Mouse (Mus musculus) kidney, adult 2 months (tissue): ENCODE results near the gene Trub1. TPM values are rescaled to one million over a fixed set of nuclear protein-coding genes. Genes with fewer than 3 reads are reported as not detected.

Experiments used
- DNase-seq: peaks from one replicate; pipeline ENCODE4 v3.0.0; 2021
- H3K27ac ChIP-seq: fragments of 200-500 bp; 2 replicates; pipeline ENCODE4 v1.5.1; 2012; ENCODE audit warnings: low read depth, low read length, control low read depth, inconsistent platforms; ENCODE audit not compliant: insufficient read depth
- H3K27me3 ChIP-seq: fragments of 200-500 bp; replicated peaks from 2 replicates; pipeline ENCODE4 v1.6.1; 2012; ENCODE audit warnings: mild to moderate bottlenecking, moderate library complexity, low read length, inconsistent platforms; ENCODE audit not compliant: control insufficient read depth, insufficient read depth
- H3K36me3 ChIP-seq: fragments of 200-500 bp; 2 replicates; pipeline ENCODE4 v1.6.1; 2012; ENCODE audit warnings: mild to moderate bottlenecking, moderate library complexity, low read length, inconsistent platforms; ENCODE audit not compliant: control insufficient read depth, insufficient read depth
- H3K4me1 ChIP-seq: fragments of 200-500 bp; 2 replicates; pipeline ENCODE4 v1.6.1; 2011; ENCODE audit warnings: low read length; ENCODE audit not compliant: control insufficient read depth, insufficient read depth
- H3K4me3 ChIP-seq: fragments of 200-500 bp; 2 replicates; pipeline ENCODE4 v1.5.1; 2011; ENCODE audit warnings: mild to moderate bottlenecking, low read depth, low read length, control low read depth; ENCODE audit not compliant: insufficient read depth
- CTCF ChIP-seq: fragments of 200-500 bp; conservative IDR thresholded peaks from 2 replicates; pipeline ENCODE4 v1.5.1; 2011; ENCODE audit warnings: low read depth, mild to moderate bottlenecking, control low read depth, low read length, moderate library complexity, mixed read lengths; ENCODE audit not compliant: insufficient read depth, insufficient read length
- POLR2A ChIP-seq: fragments of 200-500 bp; IDR thresholded peaks from one replicate; pipeline ENCODE4 v1.6.1; 2011; ENCODE audit warnings: low read depth, low read length, control low read depth
- WGBS: fragments of 180-500 bp; shearing (Covaris S2); methylation state at CpG from one replicate; pipeline ENCODE4 v1.1.7; 2018; 5-methylcytosine and 5-hydroxymethylcytosine counted together
- polyA plus RNA-seq: library from polyadenylated mRNA; depleted of rRNA; stranded (reverse); fragments of >200 nt; gene quantifications from 2 replicates; pipeline ENCODE4 v1.2.3, GENCODE M21; 2012

Gene Trub1
- polyA plus RNA-seq, 1 experiment = 6.7 TPM

DNA sequence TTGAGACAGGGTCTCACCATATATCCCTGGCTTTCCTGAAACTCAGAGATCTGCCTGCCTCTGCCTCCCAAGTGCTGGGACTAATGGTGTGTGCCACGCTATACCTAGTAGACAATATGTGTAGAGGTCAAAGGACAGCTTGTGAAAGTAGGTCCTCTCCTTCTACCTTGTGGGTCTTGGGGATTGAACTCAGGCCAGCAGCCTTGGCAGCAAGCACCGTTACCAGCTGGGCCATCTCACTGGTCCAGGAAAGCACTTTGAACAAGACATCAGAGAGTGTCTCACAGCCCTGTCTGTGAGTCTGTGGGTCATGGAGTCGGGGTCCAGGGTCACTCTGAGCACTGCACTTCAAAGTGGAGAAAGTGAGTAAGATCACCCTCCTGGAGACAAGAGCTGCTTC lies 24.1 kb upstream of the Trub1 start:
- Histone ChIP-seq H3K27ac (no peak overlapping the region), H3K36me3 (no peaks in the 10 kb centered on the region), H3K4me3 (no peak overlapping the region), H3K27me3 (no peaks in the 10 kb centered on the region), H3K4me1 (no peaks in the 10 kb centered on the region)
- no peak for DNase-seq
- TF ChIP-seq POLR2A (no peak), CTCF (no peak)
- 77% methylated on average over 3 of the region's 3 CpGs for WGBS

DNA sequence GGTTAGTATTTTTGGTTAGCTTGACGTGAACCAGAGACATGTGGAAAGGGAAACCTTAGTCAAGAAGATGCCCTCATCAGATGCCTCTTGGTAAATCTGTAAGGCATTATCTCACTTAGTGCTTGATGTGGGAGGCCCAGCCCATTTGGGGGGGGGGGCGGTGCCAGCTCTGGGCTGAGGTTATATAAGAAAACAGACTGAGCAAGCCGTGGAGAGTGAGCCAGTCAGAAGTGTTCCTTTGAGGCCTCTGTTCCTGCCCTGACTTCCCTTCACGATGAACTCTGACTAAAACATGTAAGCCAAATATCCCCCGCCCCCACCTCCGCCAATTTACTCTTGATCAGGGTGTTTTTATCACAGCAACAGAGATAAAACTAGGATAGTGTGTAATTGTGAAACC lies 22.8 kb upstream of the Trub1 start:
- TF ChIP-seq CTCF = no peak
- TF ChIP-seq POLR2A = no peak
- no peak for DNase-seq
- Histone ChIP-seq H3K27me3 (no peaks in the 10 kb centered on the region), H3K36me3 (no peaks in the 10 kb centered on the region), H3K4me1 (no peaks in the 10 kb centered on the region), H3K4me3 (no peak overlapping the region), H3K27ac (no peak overlapping the region)
- WGBS = 75% methylated on average over 6 of the region's 6 CpGs

DNA sequence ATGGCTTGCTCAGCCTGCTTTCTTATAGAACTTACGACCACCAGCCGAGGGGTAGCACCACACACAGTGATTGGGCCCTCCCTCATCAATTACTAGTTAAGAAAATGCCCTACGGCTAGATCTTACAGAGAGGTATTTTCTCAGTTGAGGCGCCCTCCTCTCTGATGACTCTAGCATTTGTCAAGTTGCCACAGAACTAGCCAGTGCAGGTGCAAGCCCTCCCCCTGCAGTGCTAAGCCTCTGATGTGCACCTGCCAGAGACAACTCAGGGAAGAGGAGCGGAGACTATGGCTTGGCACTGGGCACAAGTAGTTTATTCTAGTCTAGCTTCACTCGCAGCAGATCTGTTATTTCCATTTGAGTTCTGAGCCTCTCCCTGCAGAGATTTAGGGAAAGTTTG lies 21.2 kb upstream of the Trub1 start:
- no peaks in the 10 kb centered on the region for H3K36me3 ChIP-seq
- TF ChIP-seq POLR2A = no peak
- no peak for TF ChIP-seq CTCF
- H3K4me3 ChIP-seq = no peak overlapping the region
- WGBS = 61% methylated on average over 6 of the region's 6 CpGs
- H3K4me1 ChIP-seq = no peaks in the 10 kb centered on the region
- no peak for DNase-seq
- no peak overlapping the region for H3K27ac ChIP-seq
- no peaks in the 10 kb centered on the region for H3K27me3 ChIP-seq

DNA sequence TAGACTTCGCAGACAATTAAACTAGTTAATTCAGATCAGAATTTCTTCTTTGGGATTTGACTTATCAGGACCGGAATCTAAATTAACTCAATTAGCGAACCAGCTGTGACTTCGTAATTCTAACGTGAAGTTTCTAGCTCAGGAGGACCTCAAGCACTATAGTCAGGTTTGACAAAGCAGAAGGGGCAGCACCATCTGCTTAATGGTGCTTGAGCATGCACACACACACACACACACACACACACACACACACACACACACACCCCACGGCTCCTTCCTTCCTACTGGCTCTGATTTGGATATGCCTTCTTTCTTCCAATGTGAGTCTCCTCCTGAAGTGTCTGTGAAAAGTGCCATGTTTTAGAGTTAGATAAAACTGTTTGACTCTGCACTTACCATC lies 18.7 kb upstream of the Trub1 start:
- no peak overlapping the region for H3K4me3 ChIP-seq
- TF ChIP-seq POLR2A = no peak
- TF ChIP-seq CTCF = no peak
- H3K27ac ChIP-seq = no peak overlapping the region
- 62% methylated on average over 6 of the region's 6 CpGs for WGBS
- no peaks in the 10 kb centered on the region for H3K4me1 ChIP-seq
- H3K36me3 ChIP-seq = no peaks in the 10 kb centered on the region
- DNase-seq = no peak
- no peaks in the 10 kb centered on the region for H3K27me3 ChIP-seq

DNA sequence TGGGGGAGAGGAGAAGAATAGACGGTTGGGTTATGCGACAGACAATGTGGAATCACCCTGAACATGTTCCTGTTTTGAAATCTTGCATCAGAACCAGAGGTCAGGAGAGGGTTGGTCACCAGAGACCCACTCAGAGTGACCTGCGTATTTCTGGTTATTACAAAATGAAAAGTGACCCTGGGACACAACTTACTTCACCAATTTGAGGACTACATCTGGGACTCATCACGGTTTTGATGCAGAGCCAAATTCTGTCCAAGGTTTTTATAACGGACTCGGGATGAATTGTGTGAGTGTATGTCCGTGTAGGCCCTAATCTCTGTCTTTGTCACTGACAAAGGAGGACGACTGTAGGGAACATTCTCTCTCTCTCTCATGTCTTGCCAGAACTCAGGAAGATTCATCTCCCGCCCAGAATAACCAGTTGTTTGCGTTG lies 16.1 kb upstream of the Trub1 start:
- 68% methylated on average over 10 of the region's 10 CpGs for WGBS
- Histone ChIP-seq H3K4me3 (no peak overlapping the region), H3K4me1 (no peaks in the 10 kb centered on the region), H3K36me3 (no peaks in the 10 kb centered on the region), H3K27ac (no peak overlapping the region), H3K27me3 (no peaks in the 10 kb centered on the region)
- no peak for TF ChIP-seq POLR2A
- TF ChIP-seq CTCF = no peak
- DNase-seq = peak; percentile 60

DNA sequence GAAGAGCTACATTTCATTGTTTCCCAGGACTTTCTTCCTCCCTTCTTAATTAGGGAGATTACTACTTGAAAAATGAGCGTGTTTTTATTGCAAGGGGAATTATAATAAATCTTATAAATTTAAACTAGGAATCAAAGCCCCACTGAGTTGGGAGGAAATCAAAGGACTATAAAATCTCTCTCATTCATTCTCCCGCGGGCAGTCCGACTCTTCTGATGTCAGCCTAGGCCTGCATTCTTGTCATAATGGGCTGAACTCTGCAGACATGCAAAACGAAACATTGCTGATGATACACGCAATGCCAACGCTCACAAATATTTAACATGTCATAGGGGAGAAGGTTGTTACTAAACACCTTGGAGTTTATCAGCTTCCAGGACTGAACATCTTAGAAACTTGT lies 15.7 kb upstream of the Trub1 start:
- DNase-seq = peak; percentile 7
- Histone ChIP-seq H3K27ac (no peak overlapping the region), H3K4me3 (no peak overlapping the region), H3K36me3 (no peaks in the 10 kb centered on the region), H3K27me3 (no peaks in the 10 kb centered on the region), H3K4me1 (no peaks in the 10 kb centered on the region)
- WGBS = 58% methylated on average over 7 of the region's 7 CpGs
- TF ChIP-seq CTCF = no peak
- TF ChIP-seq POLR2A = no peak

GRCm38 (mm10) chr19:57439296-57439695 lies 13.4 kb upstream of the Trub1 start:
- 98% methylated on average over 5 of the region's 5 CpGs for WGBS
- Histone ChIP-seq H3K27me3 (no peaks in the 10 kb centered on the region), H3K4me1 (no peaks in the 10 kb centered on the region), H3K27ac (no peak overlapping the region), H3K4me3 (no peak overlapping the region), H3K36me3 (no peaks in the 10 kb centered on the region)
- DNase-seq = no peak
- TF ChIP-seq CTCF (no peak), POLR2A (no peak)

- H3K27me3 ChIP-seq = no peaks in the 10 kb centered on the region
- WGBS = 23% methylated on average over 7 of the region's 7 CpGs
- no peaks in the 10 kb centered on the region for H3K4me1 ChIP-seq
- H3K27ac ChIP-seq = no peak overlapping the region
- no peak for DNase-seq
- TF ChIP-seq POLR2A (no peak), CTCF (no peak)
- H3K4me3 ChIP-seq = no peak overlapping the region
- H3K36me3 ChIP-seq = no peaks in the 10 kb centered on the region
Measured at GRCm38 (mm10) chr19:57441501-57441900, 11.2 kb upstream of the Trub1 start.
